Mouse (Mus musculus) left cerebral cortex, postnatal 10 days (tissue): ENCODE results near the gene Palld. TPM values are rescaled to one million over a fixed set of nuclear protein-coding genes. Genes with fewer than 3 reads are reported as not detected.

Source experiments
- DNase-seq, 2 experiments: peaks; one replicate each; pipeline ENCODE4 v3.0.0; 2021 to 2022; ENCODE audit warnings: low spot score in 2 of 2, mixed read lengths in 1 of 2; ENCODE audit errors: extremely low spot score in 1 of 2
- intact Hi-C: fragments of 180-260 bp; cut with DNase I; formaldehyde crosslinking; loops from one replicate; pipeline ENCODE4 v1.15.1; 2025
- total RNA-seq, 2 experiments: library from RNA; stranded (reverse); gene quantifications; 2 replicates each; pipeline ENCODE4 v1.2.3; 2021

The Palld gene
- total RNA-seq, 2 experiments from 2014 or later, result 5.2 to 6.8 TPM

DNA sequence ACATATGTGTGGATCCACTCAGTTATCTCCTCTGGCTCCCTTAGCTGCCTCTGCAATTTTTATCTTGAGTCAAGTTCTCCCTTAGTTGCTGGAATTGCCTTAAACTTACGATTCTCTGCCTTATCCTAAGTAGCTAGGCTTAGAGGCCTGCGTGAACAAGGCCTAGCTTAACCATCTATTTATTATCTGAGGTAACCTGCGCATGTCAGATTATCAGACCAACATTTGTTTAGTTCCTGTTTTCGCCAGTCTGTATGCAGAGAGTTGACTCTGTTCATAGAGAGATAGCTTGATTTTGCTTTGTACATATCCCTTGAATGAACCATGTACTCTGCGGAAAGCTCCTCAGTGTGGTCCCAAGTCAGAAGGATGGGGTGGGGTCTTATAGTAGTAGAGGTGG, 113.2 kb downstream of the Palld start:
- no peak for DNase-seq

DNA sequence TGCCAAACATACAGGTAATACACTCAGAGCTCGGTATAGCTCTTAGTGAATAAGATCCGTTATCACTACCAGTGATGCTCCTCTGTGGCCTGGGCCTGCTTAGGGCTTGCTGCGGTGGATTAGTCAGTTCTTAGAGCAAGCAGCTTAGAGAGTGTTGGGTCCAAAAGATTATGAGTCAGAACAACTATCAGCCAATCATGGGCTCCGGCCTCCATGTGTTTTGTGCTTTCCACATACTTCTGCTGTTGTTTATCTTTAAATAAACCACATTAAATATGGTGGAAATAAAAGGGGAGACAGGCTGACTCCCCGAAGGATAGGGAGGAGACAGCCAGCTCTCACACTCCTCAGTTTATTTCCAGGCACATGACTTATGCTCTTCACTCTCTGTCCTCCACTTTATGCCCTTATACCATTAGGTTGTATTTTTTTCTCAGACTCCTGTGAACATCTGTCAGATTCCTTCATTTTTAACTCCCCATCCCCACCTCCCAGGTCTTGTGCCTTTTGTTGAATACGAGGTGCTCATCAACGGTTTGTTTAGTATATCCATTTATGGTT, 119.5 kb downstream of the Palld start:
- intact Hi-C loops, result no loop called here
- no peak for DNase-seq

More for the DNA sequence above, 113.2 kb downstream of the Palld start:
- intact Hi-C loops, result no loop called here

- intact Hi-C loops, result no loop called here
Observed at GRCm38 (mm10) chr8:61780652-61781257, 121.7 kb downstream of the Palld start.

GRCm38 (mm10) chr8:61778194-61778593, 124.3 kb downstream of the Palld start:
- intact Hi-C loops, result no loop called here
- no peak for DNase-seq

More at GRCm38 (mm10) chr8:61780652-61781257, 121.7 kb downstream of the Palld start:
- no peak for DNase-seq

GRCm38 (mm10) chr8:61776560-61776959, 125.9 kb downstream of the Palld start:
- DNase-seq, result no peak
- intact Hi-C loops, result no loop called here

DNA sequence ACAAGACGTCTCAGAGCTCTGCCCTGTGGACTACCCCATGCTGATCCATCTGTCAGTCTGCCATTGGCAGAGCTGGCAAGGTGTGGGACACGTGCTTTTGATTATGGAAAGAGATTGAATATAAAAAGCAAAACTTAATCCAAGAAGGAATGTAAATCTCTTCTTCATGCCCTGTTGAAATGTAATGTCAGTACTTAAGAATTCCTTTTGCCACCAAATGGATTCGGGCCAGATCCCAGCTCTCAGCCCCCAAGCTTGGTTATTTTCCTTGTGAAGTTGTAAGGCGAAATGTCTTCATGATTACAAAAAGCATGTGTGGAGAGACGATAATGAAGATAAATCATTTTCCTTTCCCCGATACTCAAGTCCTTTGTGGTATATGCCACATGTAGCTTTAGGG, 126.6 kb downstream of the Palld start:
- DNase-seq, result no peak
- intact Hi-C loops, result no loop called here

DNA sequence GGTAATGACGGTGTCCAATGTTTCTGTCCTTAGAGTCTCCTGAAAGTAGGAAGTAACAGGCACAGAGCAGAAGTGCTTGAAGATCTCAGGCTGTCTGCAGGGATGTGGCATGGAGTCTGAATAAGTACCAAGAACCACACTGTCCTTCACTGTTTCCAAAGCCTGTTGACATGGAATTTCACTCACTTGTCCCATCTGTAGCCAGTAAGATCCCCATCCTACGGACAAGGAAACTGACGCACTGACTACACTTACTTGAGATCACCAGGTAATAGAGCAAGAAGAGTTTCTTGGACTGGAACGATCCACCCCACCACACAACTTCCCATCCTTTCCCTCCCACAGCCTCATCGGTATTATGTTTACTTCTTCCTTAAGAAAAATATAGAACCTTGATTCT, 128.3 kb downstream of the Palld start:
- no peak for DNase-seq
- intact Hi-C loops, result no loop called here

GRCm38 (mm10) chr8:61773595-61774088, 128.8 kb downstream of the Palld start:
- DNase-seq, result no peak
- intact Hi-C loops, result no loop called here

GRCm38 (mm10) chr8:61771328-61771727, 131.2 kb downstream of the Palld start:
- intact Hi-C loops, result no loop called here
- no peak for DNase-seq

- intact Hi-C loops, result no loop called here
- DNase-seq, result no peak
Observed at GRCm38 (mm10) chr8:61769340-61769879, 133.1 kb downstream of the Palld start.

DNA sequence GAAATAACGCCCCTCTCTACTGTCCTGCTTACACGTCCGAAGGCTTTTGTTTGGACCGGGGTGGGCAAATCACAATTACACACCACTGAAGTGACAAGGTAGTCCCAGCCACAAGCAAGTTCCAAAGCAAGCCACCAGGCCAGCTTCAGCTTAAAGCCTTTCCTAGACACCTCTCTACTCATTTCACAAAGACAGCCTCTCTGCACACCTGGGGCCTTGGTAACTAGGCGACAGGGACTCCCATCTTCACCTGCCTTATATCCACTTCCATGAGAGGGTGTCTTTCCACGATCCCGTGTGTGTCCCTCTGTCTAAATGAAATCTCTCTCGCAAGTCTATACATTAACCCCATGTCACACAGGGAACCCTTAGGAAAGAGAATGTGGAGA, 142.3 kb downstream of the Palld start:
- intact Hi-C loops, result no loop called here
- DNase-seq, result no peak

DNA sequence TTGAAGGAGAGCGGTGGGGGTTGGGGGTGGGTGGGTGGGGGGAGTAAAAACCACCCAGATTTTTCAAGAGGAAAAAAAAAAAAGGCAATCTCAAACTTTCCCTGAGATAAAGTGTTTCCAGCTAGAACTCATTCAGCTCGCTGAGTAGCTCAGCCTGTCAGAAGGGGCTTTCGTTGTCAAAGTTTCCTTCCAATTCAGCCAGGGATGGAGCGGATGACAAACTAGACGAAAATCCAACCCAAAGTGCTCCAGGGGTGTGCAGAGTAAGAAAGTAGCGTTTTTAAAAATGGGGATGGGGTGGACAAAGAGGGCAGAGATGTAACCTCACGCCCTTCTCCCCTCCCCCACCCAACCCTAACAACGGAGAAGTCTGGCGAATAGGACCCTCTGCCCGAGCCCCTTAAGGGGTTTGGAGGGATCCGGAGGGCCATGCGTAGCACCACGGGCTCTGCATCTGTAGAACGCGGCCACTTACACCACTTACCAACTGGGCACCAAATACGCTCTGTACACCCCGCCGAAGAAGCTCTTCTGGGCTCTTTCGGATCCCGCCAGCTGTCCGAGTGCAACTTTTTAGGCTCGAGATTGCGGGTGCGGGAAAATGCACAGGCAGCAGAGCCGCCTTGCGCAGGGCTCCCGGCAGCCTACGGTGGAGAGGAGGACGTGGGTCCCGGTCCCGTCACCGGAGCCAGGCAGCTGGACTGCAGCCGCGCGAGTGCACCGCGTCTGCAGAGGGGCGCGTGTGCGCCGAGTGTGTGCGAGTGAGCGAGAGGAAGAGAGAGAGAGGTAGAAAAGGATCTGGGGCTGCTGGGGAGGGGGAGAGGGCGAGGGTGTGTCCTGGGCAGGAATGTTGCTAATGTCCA, 142.9 kb downstream of the Palld start:
- intact Hi-C loops, result no loop called here
- peak in 1 of 2 experiments; percentile 46 for DNase-seq

- intact Hi-C loops, result no loop called here
- no peak for DNase-seq
Observed at GRCm38 (mm10) chr8:61758686-61759326, 143.7 kb downstream of the Palld start.

GRCm38 (mm10) chr8:61756971-61757965, 145.2 kb downstream of the Palld start:
- intact Hi-C loops, result no loop called here

GRCm38 (mm10) chr8:61755186-61755585, 147.3 kb downstream of the Palld start:
- no peak for DNase-seq

More at GRCm38 (mm10) chr8:61756971-61757965, 145.2 kb downstream of the Palld start:
- DNase-seq, result no peak

GRCm38 (mm10) chr8:61747070-61747469, 155.4 kb downstream of the Palld start:
- intact Hi-C loops, result no loop called here
- no peak for DNase-seq

More at GRCm38 (mm10) chr8:61755186-61755585, 147.3 kb downstream of the Palld start:
- intact Hi-C loops, result no loop called here

DNA sequence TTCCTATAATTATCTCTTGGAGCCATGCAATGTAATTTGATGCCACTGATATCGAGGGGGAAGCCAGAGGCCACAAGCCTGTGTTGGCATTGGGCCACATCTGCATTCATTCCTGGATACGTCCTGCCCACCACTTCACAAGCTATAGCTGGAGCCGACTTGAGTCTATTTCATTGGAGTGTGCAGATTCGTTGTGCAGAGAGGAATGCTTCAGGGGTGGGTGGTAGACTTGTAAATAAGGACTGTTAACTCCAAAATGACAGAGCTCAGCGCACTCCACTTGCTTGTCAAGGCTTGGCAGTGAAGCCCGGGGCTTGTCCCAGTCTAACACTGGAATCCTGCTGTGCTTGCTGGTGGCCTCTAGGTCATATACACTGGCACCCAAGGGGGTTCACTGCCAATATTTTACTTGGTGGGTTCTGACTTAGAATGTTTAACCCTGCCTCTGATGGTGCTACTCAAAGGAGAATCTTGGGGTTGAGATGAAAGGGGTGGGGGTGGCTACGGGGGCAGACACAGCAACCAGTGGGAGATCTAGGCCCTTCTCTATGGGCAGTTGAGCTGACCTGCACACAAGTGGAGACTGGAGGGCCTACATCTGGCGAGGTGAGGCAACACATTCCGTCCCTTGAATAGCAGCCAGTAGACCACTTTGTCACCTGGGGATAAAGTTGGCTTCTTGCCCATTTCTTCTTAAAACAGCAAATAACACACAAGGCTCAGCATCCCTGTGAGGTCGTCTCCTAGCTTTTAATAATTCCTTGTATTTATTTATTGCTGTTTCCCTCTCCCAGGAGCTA, 157.1 kb downstream of the Palld start:
- intact Hi-C loops, result no loop called here
- DNase-seq, result no peak
